Mouse (Mus musculus) ES-CJ7 (cell line): ENCODE data around the gene Sfxn2.

ENCODE experiments used
- DNase-seq: peaks from one replicate; pipeline ENCODE4 v3.0.0; 2011; ENCODE audit warnings: low read depth, low spot score

Sfxn2 gene

GRCm38 (mm10) chr19:46599375-46600256 lies 26.5 kb downstream of the Sfxn2 start:
- DNase-seq, result no peak

- no peak for DNase-seq
Observed at GRCm38 (mm10) chr19:46600371-46600770, 27.2 kb downstream of the Sfxn2 start.

- no peak for DNase-seq
Observed at GRCm38 (mm10) chr19:46601491-46601890, 28.3 kb downstream of the Sfxn2 start.

GRCm38 (mm10) chr19:46602406-46602805 lies 29.2 kb downstream of the Sfxn2 start:
- DNase-seq, result no peak

GRCm38 (mm10) chr19:46606718-46607117 lies 33.6 kb downstream of the Sfxn2 start:
- no peak for DNase-seq

GRCm38 (mm10) chr19:46607424-46607823 lies 34.3 kb downstream of the Sfxn2 start:
- DNase-seq, result peak; percentile 84

- DNase-seq, result no peak
Observed at GRCm38 (mm10) chr19:46608158-46608557, 35.0 kb downstream of the Sfxn2 start.

- peak; percentile 51 for DNase-seq
Observed at GRCm38 (mm10) chr19:46616378-46616777, 43.2 kb downstream of the Sfxn2 start.

- no peak for DNase-seq
Observed at GRCm38 (mm10) chr19:46617361-46617760, 44.2 kb downstream of the Sfxn2 start.

GRCm38 (mm10) chr19:46618322-46618721 lies 45.2 kb downstream of the Sfxn2 start:
- no peak for DNase-seq

GRCm38 (mm10) chr19:46619001-46619400 lies 45.8 kb downstream of the Sfxn2 start:
- no peak for DNase-seq

- DNase-seq, result no peak
Observed at GRCm38 (mm10) chr19:46619518-46619917, 46.4 kb downstream of the Sfxn2 start.

GRCm38 (mm10) chr19:46620016-46620808 lies 47.0 kb downstream of the Sfxn2 start:
- DNase-seq, result no peak

GRCm38 (mm10) chr19:46621236-46622183 lies 48.3 kb downstream of the Sfxn2 start:
- no peak for DNase-seq

- DNase-seq, result no peak
Observed at GRCm38 (mm10) chr19:46622659-46623193, 49.6 kb downstream of the Sfxn2 start.

- no peak for DNase-seq
Observed at GRCm38 (mm10) chr19:46623194-46623667, 50.1 kb downstream of the Sfxn2 start.

- DNase-seq, result no peak
Observed at GRCm38 (mm10) chr19:46623790-46624772, 50.9 kb downstream of the Sfxn2 start.

- DNase-seq, result no peak
Observed at GRCm38 (mm10) chr19:46625015-46625414, 51.9 kb downstream of the Sfxn2 start.

- DNase-seq, result no peak
Observed at GRCm38 (mm10) chr19:46625519-46625918, 52.4 kb downstream of the Sfxn2 start.

- DNase-seq, result no peak
Observed at GRCm38 (mm10) chr19:46628403-46628802, 55.2 kb downstream of the Sfxn2 start.
